Mouse (Mus musculus): ENCODE data around the gene Rprm.

Gene Rprm

DNA sequence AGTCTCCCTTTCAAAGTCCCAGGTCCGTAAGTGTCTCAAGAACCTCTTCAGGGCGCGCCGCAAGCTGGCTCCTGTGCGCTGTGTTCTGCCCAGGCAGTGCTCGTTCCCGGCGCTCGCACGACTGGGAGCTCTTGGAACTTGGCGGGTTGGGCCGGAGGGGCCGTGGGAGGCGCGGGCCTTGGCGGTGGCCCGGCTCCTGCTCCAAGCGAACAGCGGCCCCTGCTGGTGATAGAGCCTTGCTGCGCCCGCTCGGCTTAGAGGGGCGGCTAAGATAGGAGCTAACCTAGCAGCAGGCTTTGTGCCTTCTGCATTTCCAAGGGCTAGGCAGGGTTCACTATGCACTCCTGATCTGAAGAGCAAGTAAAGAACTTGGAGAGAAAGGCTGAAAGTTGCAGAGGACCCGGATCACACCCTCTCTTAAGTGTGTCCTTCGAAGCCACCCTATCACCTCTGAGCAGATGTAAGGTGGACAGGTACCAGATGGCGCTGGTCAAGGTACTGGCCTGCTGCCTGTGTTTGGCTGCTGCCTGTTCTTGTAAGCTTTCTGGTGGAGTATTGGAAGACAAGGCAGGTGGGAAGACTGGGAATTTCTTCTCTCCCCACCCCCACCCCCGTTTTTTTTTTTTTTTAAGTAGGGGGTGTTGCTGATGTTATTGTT, at the start of gene Rprm:
Rprm (minus strand) TSS at position 123 of the 658 bp plus-strand sequence.
- DNase-seq (ENCODE audit: low spot score), result peak; percentile 15

DNA sequence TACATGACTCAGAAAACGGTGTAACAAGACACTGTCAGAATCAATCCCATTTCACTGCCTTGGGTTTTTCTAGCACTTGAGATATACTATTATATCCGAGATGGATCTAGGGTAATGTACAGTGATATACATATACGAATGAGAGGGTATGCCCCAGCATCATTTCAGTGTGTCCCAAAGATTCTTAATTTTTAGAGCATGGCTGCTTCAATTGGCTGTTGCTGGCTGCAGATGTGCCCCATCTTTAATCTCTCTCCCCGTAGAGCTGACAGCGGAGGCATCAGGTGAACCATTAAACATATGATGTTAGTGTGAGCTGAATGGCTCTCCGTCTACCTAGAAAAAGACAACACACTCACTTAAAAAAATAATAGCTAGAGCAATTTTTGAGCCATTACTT, 34.0 kb upstream of the Rprm start:
- no peak for DNase-seq (ENCODE audit: low spot score)

DNA sequence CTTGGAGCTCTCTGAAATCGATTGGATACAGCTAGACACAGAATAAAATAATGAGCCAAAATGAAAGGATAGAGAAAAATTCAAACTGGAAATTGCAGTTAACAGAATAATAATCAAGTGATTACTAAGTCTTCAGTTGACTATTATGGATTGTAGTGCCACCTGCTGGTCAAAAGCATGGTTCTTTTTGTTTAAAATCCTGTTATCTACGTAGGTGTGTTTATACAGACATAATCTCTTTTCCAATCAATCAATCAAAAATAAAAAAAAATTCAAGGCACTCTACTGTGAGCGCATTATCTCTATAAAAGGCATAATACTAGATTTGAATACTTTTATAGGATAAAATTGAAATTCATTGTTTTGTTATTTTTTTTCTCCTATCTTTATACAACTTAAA, 33.5 kb upstream of the Rprm start:
- DNase-seq (ENCODE audit: low spot score), result peak; percentile 4

DNA sequence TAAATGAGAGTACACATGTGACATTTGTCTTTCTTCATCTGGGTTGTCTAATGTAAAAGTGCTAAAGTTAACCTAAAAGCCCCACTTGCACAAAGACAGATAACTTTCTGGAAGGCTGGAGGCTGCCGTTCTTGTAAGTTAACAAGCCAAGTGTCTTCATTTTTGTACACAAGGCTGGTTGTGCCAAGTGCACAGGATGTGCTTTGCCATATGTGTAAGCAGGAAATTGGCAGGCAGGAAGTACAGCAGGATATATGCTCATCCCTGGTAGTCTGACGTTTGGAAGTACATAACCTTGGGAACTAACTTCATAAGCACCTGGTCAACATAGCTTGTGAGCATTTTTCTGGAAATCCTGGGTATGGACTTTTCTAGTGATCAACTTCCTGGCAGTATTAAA, 25.9 kb upstream of the Rprm start:
- no peak for DNase-seq (ENCODE audit: low spot score)

DNA sequence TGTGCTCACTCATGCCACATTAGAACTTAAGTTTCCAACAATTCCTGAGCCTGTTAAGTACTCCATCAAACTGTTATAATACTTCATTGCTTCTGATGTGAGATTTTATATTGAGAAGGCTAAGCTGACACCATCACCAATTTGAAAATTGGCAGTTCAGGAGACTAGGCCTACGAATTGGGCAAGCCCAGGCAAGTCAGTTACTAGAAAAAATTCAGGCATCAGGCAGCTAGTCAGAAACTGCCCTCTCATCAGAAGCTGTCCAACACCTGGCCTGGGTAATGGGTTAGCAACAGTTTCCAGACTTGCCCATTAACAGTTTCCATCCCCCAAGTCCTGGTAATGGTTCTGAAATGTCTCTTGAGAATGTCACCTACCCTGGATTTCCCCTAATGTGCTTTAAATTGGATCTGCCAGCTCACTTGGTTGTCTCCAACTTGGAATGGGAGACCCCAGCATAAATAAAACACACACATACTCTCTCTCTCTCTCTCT, 20.9 kb upstream of the Rprm start:
- no peak for DNase-seq (ENCODE audit: low spot score)

DNA sequence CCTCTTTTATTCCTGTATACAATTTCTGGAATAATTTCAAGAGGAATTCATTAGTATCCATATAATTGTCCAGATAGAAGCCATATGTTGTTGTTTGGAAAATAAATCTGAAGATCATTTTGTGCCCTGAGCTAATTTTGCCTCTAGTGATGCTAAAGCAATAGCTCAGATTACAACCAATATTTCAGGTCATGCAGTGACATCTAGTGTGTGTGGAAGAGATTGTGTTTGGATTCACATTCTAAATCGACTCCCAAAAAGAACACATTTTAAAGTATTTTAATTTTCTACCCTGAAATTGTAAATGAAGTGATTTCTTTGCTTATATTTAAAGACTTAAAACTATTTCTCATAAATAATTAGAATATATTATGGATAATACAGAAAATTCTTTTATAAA, 14.6 kb upstream of the Rprm start:
- no peak for DNase-seq (ENCODE audit: low spot score)

DNA sequence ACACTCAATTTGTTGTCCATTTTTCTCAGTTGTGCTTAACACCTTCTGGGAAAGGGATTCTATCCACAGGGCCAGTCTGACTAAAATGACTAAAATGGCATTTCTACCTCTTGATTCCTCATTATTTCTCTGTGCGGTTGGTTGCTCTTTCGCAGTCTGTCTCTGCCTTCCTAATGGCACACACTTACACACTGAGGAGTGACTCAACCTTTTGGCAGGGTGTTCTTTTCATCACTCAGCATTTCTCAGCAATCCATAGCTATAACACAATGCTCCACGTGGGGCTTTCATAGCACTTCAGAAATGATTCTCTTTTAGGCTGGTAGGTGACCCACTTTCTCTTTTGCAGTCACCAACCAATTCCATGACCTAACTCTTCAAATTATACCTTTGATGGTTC, 7.3 kb upstream of the Rprm start:
- DNase-seq (ENCODE audit: low spot score), result no peak

DNA sequence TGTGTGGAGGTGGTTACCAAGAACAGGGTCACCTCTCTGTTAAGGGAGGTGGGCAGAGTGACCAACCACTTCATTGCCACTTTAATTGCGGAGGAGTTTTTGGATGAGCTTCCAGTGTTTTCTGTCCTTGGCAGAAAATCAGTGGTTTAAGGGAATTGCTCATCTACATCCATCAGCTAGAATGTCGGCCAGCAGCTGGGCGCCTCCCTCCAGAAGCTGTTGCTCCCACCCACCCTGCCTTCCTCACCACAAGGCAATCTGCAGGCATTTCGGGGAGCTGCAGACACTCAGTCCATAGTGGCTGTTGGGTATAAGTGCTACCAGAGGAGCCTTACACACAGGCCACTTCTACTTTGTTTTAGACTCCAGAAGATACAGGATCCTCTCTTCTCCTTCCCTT, 902 bp upstream of the Rprm start:
- no peak for DNase-seq (ENCODE audit: low spot score)

DNA sequence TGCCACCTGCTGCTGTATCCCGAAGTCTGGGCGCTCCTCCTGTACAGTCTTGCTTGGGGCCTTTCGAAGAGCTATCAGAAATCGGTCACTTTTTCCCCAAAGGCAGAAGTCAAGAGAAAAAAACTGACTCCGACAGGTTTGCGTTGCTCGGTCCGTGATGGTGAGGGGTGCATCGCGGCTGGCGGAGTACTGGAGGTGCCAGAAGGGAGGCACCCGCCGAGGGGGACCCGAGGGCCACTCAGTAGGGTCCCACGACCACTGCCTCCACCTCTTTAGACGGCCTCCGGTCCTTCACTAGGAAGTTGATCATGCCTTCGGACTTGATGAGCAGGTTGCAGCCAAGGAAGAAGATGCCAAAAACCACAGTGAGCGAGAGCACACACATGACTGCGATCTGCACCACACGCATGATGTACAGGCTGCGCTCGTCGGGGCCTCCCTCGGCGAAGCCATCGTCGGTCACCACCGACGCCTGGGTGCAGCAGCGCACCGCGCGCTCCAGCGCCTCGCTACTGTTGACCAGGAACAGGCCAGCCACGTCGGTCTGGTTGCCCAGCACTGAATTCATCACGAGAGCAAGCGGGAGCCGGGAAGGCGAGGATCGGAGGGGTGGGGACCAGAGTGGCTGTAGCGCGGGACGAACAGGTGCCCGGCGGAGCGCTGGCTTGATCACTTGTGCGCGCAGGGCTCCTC, 469 bp downstream of the Rprm start:
- no peak for DNase-seq (ENCODE audit: low spot score)

DNA sequence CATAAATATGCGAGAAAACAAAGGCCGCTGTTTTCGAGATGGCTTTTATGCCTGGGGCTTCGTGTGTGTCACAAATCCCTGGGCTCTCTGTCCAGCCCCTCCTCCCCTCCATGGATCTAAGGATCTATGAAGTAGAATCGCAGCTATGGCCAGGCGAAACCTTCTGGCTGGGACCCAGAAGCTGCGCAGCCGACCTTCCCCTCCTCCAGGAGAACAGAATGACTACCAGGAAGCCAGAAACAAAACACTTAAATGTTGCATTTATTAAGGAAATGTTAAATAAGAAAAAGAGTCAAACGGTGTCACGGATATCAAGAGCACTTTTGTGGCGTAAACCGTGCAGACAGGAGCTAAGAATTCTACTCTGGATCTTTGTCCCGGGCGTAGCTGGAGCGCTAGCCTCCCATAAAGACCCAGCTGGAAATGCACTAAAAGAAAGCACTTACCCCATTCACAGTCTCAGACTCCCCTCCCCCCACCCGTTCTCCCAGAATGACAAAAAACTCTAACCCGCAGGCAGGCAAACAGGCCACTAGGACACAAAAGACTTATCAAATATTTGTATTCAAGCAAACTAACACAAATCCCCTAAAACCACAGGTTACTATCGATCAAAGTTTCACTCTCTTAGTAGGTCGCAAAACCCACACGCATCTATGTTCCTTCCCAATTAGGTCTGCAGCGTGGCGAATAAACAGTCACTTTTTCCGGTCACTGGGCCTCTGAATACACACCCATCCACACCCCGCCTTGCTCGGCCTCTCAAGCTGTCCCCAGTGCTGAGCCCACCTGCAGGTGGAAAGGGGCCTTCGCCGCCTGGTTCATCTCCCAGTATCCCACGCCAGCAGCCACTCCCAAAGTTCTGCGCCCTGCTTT, 1.3 kb downstream of the Rprm start:
- DNase-seq (ENCODE audit: low spot score), result no peak

DNA sequence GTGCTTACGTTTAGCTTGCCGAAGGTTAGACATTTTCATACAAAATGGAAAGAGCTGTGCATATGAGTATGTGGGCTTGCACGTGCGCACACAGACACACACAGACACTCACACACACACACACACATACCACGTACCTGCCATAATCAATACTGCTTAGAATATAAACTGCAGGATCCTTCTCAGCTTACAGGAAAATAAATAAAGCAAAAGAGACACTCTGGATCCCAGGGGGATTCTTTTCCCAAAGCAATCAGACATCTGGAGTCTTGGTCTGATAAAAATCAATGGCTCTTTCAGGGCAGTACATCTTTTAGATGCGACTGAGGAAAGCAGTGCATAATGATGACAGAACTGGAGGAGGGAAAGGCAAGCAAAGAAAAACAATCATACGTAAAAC, 6.4 kb downstream of the Rprm start:
- DNase-seq (ENCODE audit: low spot score), result no peak

DNA sequence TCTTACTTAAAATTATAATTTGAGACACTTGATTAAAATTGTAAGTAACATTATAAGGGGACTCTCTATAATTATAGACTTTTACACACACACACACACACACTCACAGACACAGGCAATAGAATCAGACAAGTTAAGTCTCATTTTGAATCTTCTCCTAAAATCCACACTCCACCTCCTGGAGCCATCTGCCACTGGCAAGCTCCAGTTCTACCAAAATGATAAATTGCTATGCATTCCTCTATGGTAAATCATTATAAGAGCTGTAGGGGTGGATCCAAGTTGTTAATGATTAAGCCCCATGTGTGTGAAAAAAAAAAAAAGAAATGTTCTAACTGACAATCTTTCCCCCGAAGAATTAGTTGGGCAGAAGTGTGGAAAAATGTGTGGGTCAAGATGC, 13.8 kb downstream of the Rprm start:
- DNase-seq (ENCODE audit: low spot score), result no peak

DNA sequence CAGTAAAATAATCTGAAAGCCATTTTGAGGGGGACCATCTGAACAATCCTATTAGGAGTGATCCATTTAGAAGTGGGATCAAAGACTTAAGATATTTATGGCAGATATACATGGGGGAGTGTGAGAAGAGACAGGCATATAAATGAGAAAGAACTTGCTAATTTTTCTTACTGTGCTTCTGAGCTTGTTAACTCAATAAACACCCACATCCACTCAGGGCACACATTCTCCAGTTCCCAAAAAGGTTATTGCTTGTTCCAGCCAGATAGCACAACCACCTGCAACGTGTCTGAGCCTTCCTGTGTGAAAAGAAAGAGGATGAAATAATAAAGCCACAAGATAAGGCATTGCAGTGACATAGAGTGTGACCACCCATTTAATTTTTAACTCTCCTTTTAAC, 22.9 kb downstream of the Rprm start:
- DNase-seq (ENCODE audit: low spot score), result no peak

DNA sequence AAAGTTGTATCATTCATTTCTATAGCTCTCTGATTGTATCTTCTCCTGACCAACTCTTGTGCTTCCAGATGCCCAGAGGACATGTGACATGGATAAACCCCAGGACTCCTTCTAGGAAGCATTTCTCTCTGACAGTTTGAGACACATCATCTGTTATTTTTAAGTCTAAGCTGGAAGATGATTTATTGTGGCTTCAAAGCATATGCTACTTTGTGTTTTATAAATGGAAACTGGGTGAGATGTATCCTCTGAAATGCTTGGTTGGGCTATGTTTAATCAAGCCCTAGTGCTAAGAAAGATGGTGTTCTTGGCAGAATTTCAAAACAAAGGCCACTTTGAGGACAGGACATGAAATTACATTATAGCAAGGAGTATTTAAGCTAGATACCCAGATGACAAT, 24.3 kb downstream of the Rprm start:
- DNase-seq (ENCODE audit: low spot score), result no peak

Measured in c-Kit-positive CD71-positive TER-119-positive erythroid progenitor cells, embryonic 14.5 days (primary cell).